Mouse (Mus musculus) cerebellum, postnatal 4 days (tissue): ENCODE measurements at regions not wholly inside any gene's neighbourhood (a gene's known extent, or its start where the extent isn't known, plus 50 kb on each side); places are given as distances from the start of the nearest gene placed in this dataset.

Source experiments
- DNase-seq, 2 experiments: peaks; one replicate each; pipeline ENCODE4 v3.0.0; 2022; ENCODE audit warnings: low spot score in 2 of 2, mixed read lengths in 1 of 2

DNA sequence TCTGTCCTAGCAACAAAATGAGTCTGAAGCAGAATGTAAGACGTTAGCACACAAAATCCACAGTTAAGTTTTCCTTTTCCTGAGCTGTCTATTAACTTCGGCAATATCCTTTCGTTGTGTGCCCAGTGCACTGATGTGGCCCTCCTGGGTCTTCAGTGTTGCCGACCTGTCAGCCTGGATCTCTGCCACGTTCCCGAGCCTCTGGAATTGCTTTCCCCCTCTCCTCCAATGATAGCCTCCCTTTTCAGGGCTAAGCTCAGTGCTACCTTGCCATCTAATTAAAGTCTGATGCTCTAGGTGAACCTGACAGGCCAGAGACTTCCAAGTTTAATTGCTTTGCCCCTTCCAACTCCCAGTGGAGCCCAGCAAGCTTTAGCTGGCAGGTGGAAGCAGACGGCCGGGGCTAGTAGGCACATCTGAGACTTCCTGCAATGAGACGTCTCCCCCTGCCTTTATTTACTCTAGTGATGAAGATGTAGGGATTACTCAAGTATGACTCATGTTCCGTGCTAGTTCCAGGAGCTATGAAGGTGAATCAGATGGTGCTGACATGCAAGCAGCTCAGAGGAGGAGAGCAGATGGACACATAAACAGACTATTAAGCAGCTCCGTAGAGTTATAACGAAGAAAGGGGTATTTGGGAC, 894.3 kb upstream of the Car8 start:
- no peak for DNase-seq

DNA sequence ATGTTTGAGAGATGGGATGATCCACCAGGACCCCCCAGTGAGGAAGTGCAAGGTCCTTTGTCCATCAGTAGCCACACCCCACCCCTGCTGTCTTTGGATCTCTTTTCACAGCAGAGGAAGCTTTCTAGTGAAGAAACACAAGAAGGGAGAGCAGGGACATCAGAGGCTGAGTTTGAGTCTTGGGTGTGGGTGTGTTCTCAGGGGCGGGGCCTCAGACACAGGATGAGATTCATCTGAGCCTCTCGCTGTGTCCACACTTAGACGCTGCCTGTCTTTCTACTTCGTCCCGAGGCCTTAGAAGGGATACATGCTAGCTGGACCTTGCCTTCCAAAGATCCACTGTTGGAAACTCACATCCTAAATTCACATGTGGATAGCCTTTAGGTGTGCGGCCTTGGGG, 893.5 kb upstream of the Car8 start:
- no peak for DNase-seq

GRCm38 (mm10) chr4:9131610-9132009, 892.8 kb upstream of the Car8 start:
- DNase-seq = no peak

- DNase-seq = peak in 1 of 2 experiments; percentile 61
These were observed 886.6 kb upstream of the Car8 start for GRCm38 (mm10) chr4:9125236-9125963.

DNA sequence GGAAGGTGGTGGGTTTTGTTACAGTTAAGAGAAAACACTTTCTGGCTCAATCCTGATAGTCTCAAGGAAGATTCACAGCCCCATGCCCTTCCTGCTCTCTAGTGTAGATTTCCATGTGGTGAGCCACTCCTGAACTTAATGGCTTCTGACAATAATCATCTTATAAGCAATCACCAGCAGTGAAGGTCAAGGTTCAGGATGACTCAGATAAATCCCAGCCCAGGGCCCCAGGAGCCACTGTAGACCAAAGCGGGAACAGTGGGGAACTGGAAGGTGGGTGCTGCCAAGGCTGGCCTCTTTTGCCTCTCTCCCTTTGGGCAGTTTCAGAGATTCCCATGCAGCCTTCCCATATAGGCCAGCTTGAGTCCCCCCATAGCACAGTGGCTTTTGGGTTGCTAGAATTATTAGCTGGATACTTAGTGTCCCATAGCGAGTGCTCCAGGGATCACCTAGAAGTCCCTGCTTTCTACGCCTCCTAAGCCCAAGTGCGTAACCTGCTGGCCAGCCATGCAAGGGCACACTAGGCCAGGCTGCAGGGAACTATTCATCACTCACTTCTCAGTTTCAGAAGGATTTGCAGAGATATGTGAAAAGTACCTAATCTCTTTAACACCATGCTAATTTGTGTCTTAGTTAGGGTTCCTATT, 885.9 kb upstream of the Car8 start:
- no peak for DNase-seq

DNA sequence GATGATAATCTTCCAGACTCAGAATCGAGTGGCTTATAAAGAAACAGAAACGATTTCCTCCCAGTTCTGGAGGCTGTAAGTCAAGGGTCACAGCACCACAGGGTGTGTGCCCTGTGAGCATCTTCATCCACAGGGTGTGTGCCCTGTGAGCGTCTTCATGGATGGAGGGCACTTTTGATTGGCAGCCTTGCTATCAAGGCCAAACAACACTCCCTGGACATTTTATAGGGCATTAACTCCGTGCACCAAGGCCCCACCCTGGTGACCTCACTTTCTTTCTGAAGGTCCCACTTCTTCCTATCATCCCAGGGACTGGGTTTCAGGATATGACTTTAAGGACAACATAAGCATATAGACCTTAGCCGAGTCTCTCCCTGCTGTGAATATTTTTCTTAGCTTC, 885.3 kb upstream of the Car8 start:
- DNase-seq = no peak

GRCm38 (mm10) chr4:9123396-9124031, 884.7 kb upstream of the Car8 start:
- no peak for DNase-seq

- no peak for DNase-seq
These were observed 883.9 kb upstream of the Car8 start for GRCm38 (mm10) chr4:9122639-9123286.

DNA sequence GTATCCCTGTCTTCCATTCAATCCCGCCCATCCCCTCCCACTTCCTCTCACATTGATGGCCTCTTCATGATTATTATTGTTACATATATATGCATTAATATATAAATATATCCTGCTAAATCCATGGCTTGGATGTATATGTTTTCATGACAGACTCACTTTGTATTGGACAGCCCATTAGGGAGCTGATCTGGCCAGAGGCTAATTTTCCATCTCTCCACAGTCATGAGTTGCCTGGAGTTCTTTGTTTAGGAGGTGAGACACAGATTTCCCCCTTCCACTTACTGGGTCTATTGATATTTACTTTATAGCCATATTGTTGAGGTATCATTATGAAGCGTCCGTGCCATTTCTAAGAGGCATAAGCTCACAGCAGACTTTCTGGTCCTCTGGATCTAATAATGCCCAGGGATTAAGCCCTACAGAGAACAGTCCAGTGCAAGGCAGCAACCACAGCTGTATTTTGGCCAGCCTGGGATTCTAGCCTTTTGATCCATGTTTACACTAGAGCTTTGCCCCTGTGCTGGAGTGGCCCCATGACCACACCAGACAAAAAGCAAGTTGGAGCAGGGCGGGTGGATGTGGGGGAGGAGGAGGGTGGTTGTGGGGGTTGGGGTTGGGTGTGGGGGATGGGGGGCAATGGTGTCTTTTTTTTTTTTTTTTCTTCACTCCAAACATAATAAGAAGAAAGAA, 878.3 kb upstream of the Car8 start:
- DNase-seq = no peak

DNA sequence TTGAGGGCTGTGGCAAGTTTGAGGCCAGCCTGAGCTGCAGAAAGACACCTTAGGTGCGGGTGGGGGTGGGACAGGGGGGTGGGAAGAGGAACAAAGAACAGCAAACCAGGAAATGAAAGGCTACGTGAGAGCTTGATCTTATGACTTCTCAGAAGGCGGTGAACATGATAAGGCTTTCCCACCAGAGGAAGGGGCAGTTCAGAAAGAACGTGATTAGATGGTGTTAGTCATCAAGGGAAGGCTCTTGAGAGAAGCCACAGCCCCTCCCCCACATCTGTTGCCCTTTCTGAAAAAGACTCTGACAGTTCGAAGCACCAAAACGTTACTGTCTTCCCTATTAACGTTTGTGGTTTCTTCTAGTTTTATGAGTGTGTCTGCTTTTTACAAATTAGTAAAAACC, 877.0 kb upstream of the Car8 start:
- DNase-seq = no peak

DNA sequence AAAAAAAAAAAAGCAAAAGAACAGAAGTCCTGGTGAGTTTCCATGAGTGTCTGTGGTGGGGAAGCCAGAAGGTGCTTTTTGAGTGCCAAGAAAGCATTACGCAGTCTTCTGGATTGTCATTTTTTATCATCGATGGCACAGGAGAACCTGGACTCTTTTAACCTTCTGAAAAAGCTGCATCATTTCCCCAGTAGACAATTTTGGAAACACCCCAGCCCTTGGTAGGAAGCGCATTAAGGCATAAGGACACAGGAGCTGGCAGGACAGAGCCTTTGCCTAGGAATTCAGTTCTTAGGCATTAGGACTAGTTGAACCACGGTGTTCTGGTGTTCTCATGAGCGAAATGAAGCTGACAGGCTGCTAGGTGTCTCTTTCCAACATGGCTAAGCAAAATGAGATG, 875.1 kb upstream of the Car8 start:
- no peak for DNase-seq

- DNase-seq = no peak
These were observed 871.5 kb upstream of the Car8 start for GRCm38 (mm10) chr4:9110355-9110754.

GRCm38 (mm10) chr4:9107295-9107694, 868.5 kb upstream of the Car8 start:
- DNase-seq = peak in 1 of 2 experiments; percentile 49

DNA sequence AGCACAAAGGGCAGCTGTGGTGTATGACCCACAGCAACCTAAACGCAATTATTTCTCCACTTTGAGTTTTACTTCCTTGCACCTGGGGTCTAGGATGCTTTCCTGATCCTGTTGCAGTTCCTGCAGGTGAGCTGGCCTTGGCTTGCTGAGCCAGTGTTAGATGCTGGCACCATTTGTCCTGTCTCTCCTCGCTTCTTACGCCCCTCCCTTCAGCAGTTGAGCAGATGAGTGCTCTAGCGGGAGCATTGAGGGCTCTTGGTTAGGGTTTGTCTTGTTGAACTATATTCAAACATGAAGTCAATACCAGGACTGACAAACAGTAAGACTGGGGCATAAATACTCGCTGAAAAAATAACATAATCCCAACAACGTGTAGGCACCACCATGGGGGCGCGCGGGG, 867.9 kb upstream of the Car8 start:
- DNase-seq = no peak

GRCm38 (mm10) chr4:9104657-9105056, 865.8 kb upstream of the Car8 start:
- DNase-seq = no peak

- DNase-seq = no peak
These were observed 865.1 kb upstream of the Car8 start for GRCm38 (mm10) chr4:9103958-9104357.

GRCm38 (mm10) chr4:9096809-9097700, 858.2 kb upstream of the Car8 start:
- peak; percentile 94 to 97 for DNase-seq

DNA sequence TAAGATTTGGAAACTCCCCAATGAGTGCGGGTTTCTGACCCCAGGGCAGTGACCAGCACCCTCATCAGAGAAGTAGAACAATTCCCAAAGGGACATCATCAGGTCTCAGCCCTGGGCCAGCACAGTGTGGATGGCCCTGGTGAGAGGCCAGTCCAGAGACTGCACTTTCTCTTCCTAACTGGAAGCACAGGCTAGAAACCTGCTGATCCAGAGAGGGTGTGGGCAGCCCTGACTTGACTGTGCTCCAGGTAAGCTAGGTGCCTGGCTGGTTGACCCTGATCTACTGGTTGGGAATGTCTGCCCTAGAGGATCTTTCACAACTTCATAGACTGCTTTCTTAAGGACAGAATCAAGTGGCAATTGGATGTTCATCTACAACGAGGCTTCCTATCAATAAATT, 857.4 kb upstream of the Car8 start:
- DNase-seq = no peak

DNA sequence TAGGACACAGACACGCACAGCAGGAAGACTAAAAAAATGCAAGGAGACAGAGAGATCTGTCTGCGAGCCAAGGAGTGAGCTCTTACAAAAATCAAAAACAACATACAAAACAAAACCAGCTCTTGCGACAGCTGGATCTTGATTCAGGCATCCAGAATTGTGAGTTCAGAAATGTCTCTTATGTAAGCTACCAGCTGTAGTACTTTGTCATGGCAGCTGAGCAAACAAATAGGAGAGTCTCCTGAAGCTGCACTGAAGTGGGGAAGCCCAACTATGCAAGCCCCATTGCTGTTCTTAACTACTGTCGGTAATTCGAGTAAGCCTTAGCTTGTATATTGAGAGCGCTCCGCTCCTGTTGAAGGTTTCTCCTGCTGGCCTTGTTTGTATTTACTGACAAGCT, 856.8 kb upstream of the Car8 start:
- DNase-seq = no peak

DNA sequence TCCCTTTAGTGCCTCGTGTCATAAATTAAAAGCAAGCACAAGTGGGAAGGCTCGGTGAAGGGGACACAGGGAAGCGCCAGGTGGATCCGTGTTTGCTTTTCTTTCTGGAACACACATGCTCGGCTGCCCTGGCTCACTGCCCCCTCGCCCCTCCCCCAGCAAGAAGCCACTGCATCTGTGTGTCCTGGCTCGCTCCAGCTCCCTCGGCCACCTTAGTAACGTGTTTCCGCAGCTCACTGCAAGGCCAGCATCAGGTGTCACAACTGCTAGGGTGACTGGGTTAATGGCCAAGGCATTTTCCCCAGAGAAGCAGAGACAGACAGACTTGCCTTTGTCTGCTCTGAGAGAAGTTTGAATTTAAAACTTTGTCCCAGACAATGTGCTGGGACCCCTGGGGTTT, 855.7 kb upstream of the Car8 start:
- peak in 1 of 2 experiments; percentile 79 for DNase-seq
